ENCODE assay signal across 24 mouse cellular contexts in the genomic region with DNA sequence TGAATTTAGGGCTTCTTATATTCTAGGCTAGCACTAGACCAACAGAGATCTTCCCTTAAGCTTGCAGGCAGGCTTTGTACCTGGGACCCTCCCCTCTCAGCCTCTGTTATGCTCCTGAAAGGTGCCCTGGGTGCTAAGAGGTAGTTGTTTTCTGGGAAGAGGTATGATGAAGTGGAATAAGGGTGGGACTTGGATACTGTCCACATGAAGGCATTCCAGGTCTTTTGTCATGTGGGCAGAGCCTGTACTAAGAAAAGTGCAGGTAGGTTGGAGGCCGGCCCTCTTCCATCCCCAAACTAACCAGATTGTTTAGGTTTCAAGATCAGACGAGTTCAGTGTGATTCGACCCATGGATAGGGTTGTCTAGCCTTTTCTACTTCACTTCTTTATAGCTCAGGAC. TPM values are rescaled to one million over a fixed set of nuclear protein-coding genes. Genes with fewer than 3 reads are reported as not detected.
DNase-seq lines count a peak whose midpoint lies in the region; ATAC-seq and TF ChIP-seq lines count a peak whose summit lies in the region.
"Had no signal": no experiment of that assay in that cellular context is flagged by ENCODE, and none has a peak within 500 bp of the region (broad histone marks: within the 10 kb centered on the region; RNA-seq: fewer than 3 reads in every experiment).

No protein-coding gene starts in this region.

- no peak overlapping the region for H3K4me2 ChIP-seq in lung, embryonic 15.5 days
- H3K4me2 ChIP-seq in liver, embryonic 11.5 days: no peak overlapping the region
- H3K4me2 ChIP-seq: embryonic facial prominence, embryonic 13.5 days; forebrain, embryonic 12.5 days; forebrain, embryonic 15.5 days; heart, embryonic 13.5 days; hindbrain, embryonic 12.5 days; hindbrain, embryonic 15.5 days had no signal

- H3K9ac ChIP-seq in lung, embryonic 15.5 days: no peak overlapping the region
- H3K9ac ChIP-seq in liver, embryonic 11.5 days (ENCODE audit: low read depth, low read length): no peak overlapping the region
- H3K9ac ChIP-seq: embryonic facial prominence, embryonic 13.5 days; forebrain, embryonic 12.5 days; forebrain, embryonic 15.5 days; heart, embryonic 13.5 days; hindbrain, embryonic 12.5 days; hindbrain, embryonic 15.5 days had no signal

- no peaks in the 10 kb centered on the region for H3K9me3 ChIP-seq in lung, embryonic 15.5 days
- H3K9me3 ChIP-seq in liver, embryonic 11.5 days (ENCODE audit: control insufficient read depth, low read length): no peaks in the 10 kb centered on the region
- H3K9me3 ChIP-seq: embryonic facial prominence, embryonic 10.5 days; forebrain, embryonic 12.5 days; forebrain, embryonic 15.5 days; heart, embryonic 10.5 days; hindbrain, embryonic 12.5 days; hindbrain, embryonic 15.5 days had no signal

- TF ChIP-seq POLR2A in lung, adult 2 months (IDR thresholded peaks at IDR 0.05; ENCODE audit: borderline replicate concordance, extremely low read depth, low read depth, low read length): no peak

- no peaks in the 10 kb centered on the region for H3K27me3 ChIP-seq in lung, embryonic 15.5 days
- no peaks in the 10 kb centered on the region for H3K27me3 ChIP-seq in liver, embryonic 11.5 days (replicated peaks; ENCODE audit: control insufficient read depth, insufficient read depth, low read length)
- H3K27me3 ChIP-seq: embryonic facial prominence, embryonic 13.5 days; forebrain, embryonic 12.5 days; forebrain, embryonic 15.5 days; heart, embryonic 13.5 days; hindbrain, embryonic 12.5 days; hindbrain, embryonic 15.5 days; Patski had no signal

- no peak for ATAC-seq in lung, embryonic 15.5 days (ENCODE audit: borderline replicate concordance, extremely low read depth, low FRiP score, low TSS enrichment)
- no peak for ATAC-seq in liver, embryonic 11.5 days (replicated peaks; ENCODE audit: low FRiP score)
- ATAC-seq: forebrain, embryonic 15.5 days; Patski had no signal

- 78% methylated on average over 3 of the region's 3 CpGs for WGBS in lung, embryonic 15.5 days
- 59% methylated on average over 3 of the region's 3 CpGs for WGBS in lung, adult 2 months
- 81% methylated on average over 3 of the region's 3 CpGs for WGBS in liver, embryonic 11.5 days

- no peaks in the 10 kb centered on the region for H3K36me3 ChIP-seq in lung, embryonic 15.5 days
- H3K36me3 ChIP-seq in liver, embryonic 11.5 days (ENCODE audit: control insufficient read depth, insufficient read depth, low read length): no peaks in the 10 kb centered on the region
- H3K36me3 ChIP-seq: embryonic facial prominence, embryonic 10.5 days; embryonic facial prominence, embryonic 13.5 days; forebrain, embryonic 12.5 days; forebrain, embryonic 15.5 days; heart, embryonic 10.5 days; heart, embryonic 13.5 days; hindbrain, embryonic 12.5 days; hindbrain, embryonic 15.5 days had no signal

- H3K4me1 ChIP-seq in lung, embryonic 15.5 days: no peaks in the 10 kb centered on the region
- H3K4me1 ChIP-seq in lung, adult 2 months (ENCODE audit: control insufficient read depth, insufficient read depth, low read length): 0 out of 2 replicates have a peak, but pooled peaks cover 2% of the 10 kb centered on the region
- peaks cover 3% of the 10 kb centered on the region; the same call in 1 of the 2 replicates for H3K4me1 ChIP-seq in liver, embryonic 11.5 days (replicated peaks; ENCODE audit: control insufficient read depth, insufficient read depth, low read length)
- H3K4me1 ChIP-seq: embryonic facial prominence, embryonic 13.5 days; forebrain, embryonic 12.5 days; forebrain, embryonic 15.5 days; hindbrain, embryonic 12.5 days; hindbrain, embryonic 15.5 days had no signal

- H3K27ac ChIP-seq in lung, embryonic 15.5 days: 0 out of 2 replicates have a peak overlapping the region, but pooled peaks have one; percentile 6
- no peak overlapping the region for H3K27ac ChIP-seq in liver, embryonic 11.5 days (ENCODE audit: low read depth, low read length)
- H3K27ac ChIP-seq: embryonic facial prominence, embryonic 10.5 days; embryonic facial prominence, embryonic 13.5 days; forebrain, embryonic 12.5 days; forebrain, embryonic 15.5 days; heart, embryonic 10.5 days; hindbrain, embryonic 12.5 days; hindbrain, embryonic 15.5 days had no signal

- no peak overlapping the region for H3K4me3 ChIP-seq in lung, embryonic 15.5 days
- H3K4me3 ChIP-seq in lung, adult 2 months (replicated peaks; ENCODE audit: extremely low read depth, low read depth, low read length): no peak overlapping the region
- H3K4me3 ChIP-seq in liver, embryonic 11.5 days (ENCODE audit: low read depth, low read length): no peak overlapping the region
- H3K4me3 ChIP-seq: embryonic facial prominence, embryonic 10.5 days; embryonic facial prominence, embryonic 13.5 days; erythroblast, embryonic 14.5 days; forebrain, embryonic 12.5 days; forebrain, embryonic 15.5 days; heart, embryonic 10.5 days; heart, embryonic 13.5 days; hindbrain, embryonic 12.5 days; hindbrain, embryonic 15.5 days had no signal

- no peak for TF ChIP-seq CTCF in lung, adult 2 months (IDR thresholded peaks at IDR 0.05; ENCODE audit: insufficient read depth, low read length)

- DNase-seq in lung, adult 2 months: no peak
- DNase-seq in lung, postnatal 10 days: peak; percentile 21
- DNase-seq in naive thymus-derived CD4-positive, alpha-beta T cell, adult 2 months (ENCODE audit: low read depth): peak; percentile 14
- DNase-seq in left cerebral cortex, postnatal 4 days: no peak
- no peak for DNase-seq in right cerebral cortex, postnatal 14 days
- DNase-seq in liver, embryonic 11.5 days (ENCODE audit: low spot score): no peak
- DNase-seq: adrenal gland, postnatal 10 days; adrenal gland, postnatal 36 days; cerebellum, adult 11 months; cerebellum, adult 2 months; cerebellum, adult 9-11 months; cerebellum, postnatal 25 days; gastrocnemius, postnatal 25 days had no signal

- intact Hi-C loops in left cerebral cortex, postnatal 4 days (cut with DNase I): no loop called here

RNA-seq across cellular contexts. Expression of a gene that starts 45.2 kb away (rescaled TPM):
- polyA plus RNA-seq in lung, embryonic 15.5 days (2015; fragmentation: Nextera tagmentation; extraction: Ambion mirVana): 25.5 and 30.3 TPM in 2 replicates
- polyA plus RNA-seq in lung, adult 2 months (2012; rRNA removed): 9.4 and 12.4 TPM in 2 replicates
- 10 to 100 TPM; 85.9 to 93.8 TPM for total RNA-seq in left cerebral cortex, postnatal 4 days (2021)
- 27.3 and 29.9 TPM in 2 replicates for polyA plus RNA-seq in liver, embryonic 11.5 days (2014; fragmentation: Nextera tagmentation; extraction: Ambion mirVana)

Comparison
In these comparisons a context has a peak if more than half of its experiments do, and no peak if none do; other contexts are left out.
1. DNase-seq: peak in lung, postnatal 10 days (single experiment) and naive thymus-derived CD4-positive, alpha-beta T cell, adult 2 months (single experiment); none in lung, adult 2 months (single experiment), left cerebral cortex, postnatal 4 days (single experiment), right cerebral cortex, postnatal 14 days (single experiment) and liver, embryonic 11.5 days (single experiment).